Mouse (Mus musculus) cortical plate, adult 2 months (tissue): ENCODE results near the gene Bud13. TPM values are rescaled to one million over a fixed set of nuclear protein-coding genes. Genes with fewer than 3 reads are reported as not detected.

Experiments
- H3K27ac ChIP-seq: fragments of 200-500 bp; 2 replicates; pipeline ENCODE4 v1.5.1; 2012; ENCODE audit warnings: low read length, control low read depth, inconsistent platforms; ENCODE audit not compliant: insufficient read depth
- H3K4me1 ChIP-seq: fragments of 200-500 bp; 2 replicates; pipeline ENCODE4 v1.6.1; 2011; ENCODE audit warnings: low read length; ENCODE audit not compliant: control insufficient read depth, insufficient read depth
- H3K4me3 ChIP-seq: fragments of 200-500 bp; 2 replicates; pipeline ENCODE4 v1.5.1; 2011; ENCODE audit warnings: mild to moderate bottlenecking, low read length, control low read depth; ENCODE audit not compliant: insufficient read depth
- CTCF ChIP-seq: fragments of 200-500 bp; IDR thresholded peaks from 2 replicates; pipeline ENCODE4 v1.5.1; 2011; ENCODE audit warnings: mild to moderate bottlenecking, control low read depth, low read length; ENCODE audit not compliant: insufficient read depth; ENCODE audit errors: extremely low read depth
- POLR2A ChIP-seq: fragments of 200-500 bp; IDR thresholded peaks from 2 replicates; pipeline ENCODE4 v1.6.1; 2011; ENCODE audit warnings: mild to moderate bottlenecking, low read length, control low read depth; ENCODE audit not compliant: insufficient read depth; ENCODE audit errors: extremely low read depth
- polyA plus RNA-seq: library from polyadenylated mRNA; depleted of rRNA; stranded (reverse); fragments of >200 nt; gene quantifications from 2 replicates; pipeline ENCODE4 v1.2.3, GENCODE M21; 2012; rRNA removed

Bud13 gene
- 9.3 and 10.4 TPM in 2 replicates for polyA plus RNA-seq

DNA sequence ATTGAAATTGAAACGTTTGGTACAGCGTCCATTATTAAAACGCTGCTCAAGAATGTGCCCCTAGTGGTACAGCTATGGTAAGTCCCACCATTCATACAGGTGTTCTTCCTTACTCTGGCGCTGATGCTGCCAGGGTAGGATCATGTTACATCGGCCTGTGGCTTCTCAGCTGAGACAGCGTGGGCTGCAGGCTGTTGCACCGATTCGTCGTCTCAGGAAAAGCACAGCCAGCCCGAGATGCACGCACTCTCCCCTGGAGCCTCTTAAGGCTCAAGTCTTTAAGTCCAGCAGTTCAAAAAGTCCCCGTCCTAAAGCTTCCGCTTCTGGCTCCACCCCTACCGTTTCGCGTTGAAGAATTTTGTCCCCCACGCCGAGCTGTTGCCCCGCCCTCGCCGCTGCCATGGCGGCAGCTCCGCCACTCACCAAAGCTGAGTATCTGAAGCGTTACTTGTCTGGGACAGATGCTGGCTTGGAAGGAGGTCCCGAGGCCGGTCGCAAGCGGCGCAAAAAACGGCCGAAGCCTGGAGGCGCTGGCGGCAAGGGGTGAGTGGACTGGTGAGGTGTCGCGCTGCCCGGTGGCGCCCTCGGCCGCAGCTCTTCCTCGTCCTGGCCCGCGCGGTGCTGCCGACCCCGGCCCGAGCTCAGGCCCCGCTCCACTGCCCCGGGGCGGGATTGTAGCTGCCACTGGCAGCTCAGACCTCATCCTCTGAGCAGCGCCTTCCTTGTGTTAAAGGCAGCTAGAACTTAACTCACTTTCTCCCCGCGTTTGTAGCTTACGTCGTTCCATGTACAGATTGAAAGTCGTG is at the start of gene Bud13:
TSS of gene Bud13 (plus strand) at position 378 of the 806 bp plus-strand sequence.
- Histone ChIP-seq H3K27ac (no peak within 1 kb of the TSS), H3K4me1 (peaks cover 1% of the 10 kb centered on the region; the same call in 1 of the 2 replicates), H3K4me3 (peak within 1 kb of the TSS; percentile 74)
- TF ChIP-seq CTCF, result peak; percentile 38
- TF ChIP-seq POLR2A, result peak; percentile 80

DNA sequence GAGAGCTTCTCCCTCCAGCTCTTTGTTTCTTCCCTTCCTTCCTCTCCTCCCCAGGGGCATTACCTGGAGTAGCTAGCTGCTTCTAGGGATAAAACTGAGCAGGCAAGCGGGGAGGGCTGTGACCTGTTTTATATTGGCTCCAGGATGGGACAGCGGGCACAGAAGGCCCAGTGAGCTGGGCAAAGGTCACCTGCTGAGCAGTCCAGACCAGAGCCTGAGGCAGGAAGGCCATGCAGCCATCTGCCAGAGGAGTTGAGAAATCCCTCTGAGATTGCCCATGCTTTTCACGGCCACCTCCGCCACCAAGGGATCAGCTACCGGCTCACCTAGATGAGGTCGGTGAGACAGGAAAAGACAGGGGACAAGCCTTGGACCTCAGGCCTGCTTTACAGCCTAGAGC is 47.6 kb upstream of the Bud13 start:
- H3K4me3 ChIP-seq, result no peak overlapping the region
- no peaks in the 10 kb centered on the region for H3K4me1 ChIP-seq
- H3K27ac ChIP-seq, result no peak overlapping the region
- no peak for TF ChIP-seq POLR2A
- TF ChIP-seq CTCF, result no peak

DNA sequence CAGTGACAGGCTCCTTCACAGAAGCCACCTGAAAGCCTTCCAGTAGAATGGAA is 47.4 kb upstream of the Bud13 start, which contains the start of gene Apoc3:
TSS of gene Apoc3 (minus strand) at position 41 of the 53 bp plus-strand sequence.
- Histone ChIP-seq H3K4me1 (no peaks in the 10 kb centered on the region), H3K4me3 (no peak within 1 kb of the TSS), H3K27ac (no peak within 1 kb of the TSS)
- no peak for TF ChIP-seq POLR2A
- no peak for TF ChIP-seq CTCF

DNA sequence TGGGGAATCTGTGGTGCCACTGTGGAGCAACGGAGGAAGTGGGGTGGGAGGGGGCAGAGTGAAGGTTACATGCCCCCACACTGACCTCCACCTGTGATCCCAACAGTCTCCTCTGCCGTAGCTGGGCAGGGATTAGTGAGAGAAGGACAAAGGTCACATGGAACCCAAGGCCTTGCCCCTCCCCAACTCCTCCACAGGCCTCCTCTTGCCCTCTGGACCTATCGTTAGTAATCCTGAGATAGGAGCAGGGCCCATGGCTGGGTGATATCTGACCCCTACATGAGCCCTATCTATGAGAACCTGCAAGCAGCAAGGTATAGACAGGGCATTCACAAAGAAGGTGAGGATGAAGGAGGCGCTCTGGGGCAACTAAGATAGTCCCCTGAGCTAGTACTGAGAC is 47.2 kb upstream of the Bud13 start:
- Histone ChIP-seq H3K4me3 (no peak overlapping the region), H3K27ac (no peak overlapping the region), H3K4me1 (no peaks in the 10 kb centered on the region)
- no peak for TF ChIP-seq POLR2A
- TF ChIP-seq CTCF, result no peak

DNA sequence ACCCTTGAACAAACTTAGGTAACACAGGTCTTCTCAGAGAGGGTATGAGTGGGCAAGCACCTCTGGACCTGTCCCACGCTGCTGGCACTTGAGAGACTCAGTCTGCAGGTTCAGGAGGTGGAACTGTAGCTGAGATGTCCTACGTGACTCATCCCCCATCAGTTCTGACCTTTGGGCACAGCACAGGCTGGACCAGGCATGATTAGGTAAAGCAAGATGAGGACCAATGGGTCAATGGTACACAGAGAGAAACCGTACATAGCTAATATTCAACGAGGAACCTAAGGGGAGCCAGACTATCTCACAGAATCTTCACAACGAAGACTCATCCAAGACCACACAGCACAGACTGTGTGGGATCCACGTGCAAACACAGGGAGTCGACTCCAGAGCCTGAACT is 44.0 kb upstream of the Bud13 start:
- H3K4me1 ChIP-seq, result no peaks in the 10 kb centered on the region
- TF ChIP-seq POLR2A, result no peak
- TF ChIP-seq CTCF, result no peak
- no peak overlapping the region for H3K27ac ChIP-seq
- no peak overlapping the region for H3K4me3 ChIP-seq

DNA sequence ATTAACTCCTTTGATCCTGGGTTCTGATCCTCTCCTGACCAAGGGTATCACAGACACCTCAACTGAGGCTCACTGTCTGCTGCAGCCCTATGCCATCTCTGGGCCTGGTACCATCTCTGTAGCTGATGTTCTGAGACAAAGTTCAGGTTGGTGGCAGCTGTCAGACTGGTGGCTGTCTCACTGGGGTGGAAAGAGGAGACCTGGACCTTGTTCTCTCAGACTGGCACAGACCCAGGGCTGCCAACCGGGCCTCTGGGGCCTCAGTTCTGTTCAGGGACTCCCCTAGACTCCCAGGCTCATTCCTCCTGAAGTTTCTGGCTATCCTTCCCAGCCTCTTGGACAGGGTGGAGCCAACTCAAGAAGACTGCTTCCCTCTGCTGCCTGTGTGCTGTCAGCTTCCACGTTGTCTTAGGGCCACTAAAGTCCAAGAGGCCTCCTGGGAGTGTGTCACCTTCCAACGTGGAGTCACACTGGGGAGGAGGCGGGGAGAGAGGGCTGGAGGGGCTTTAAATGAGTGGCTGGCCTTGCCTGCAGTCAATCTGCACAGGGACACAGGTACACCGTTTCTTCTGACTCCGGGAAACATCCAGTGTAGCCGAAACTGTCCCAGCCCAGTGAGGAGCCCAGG is 42.2 kb upstream of the Bud13 start, which contains the start of gene Apoa4:
TSS of gene Apoa4 (plus strand) at position 171 of the 628 bp plus-strand sequence.
- Histone ChIP-seq H3K4me3 (no peak within 1 kb of the TSS), H3K27ac (no peak within 1 kb of the TSS), H3K4me1 (no peaks in the 10 kb centered on the region)
- TF ChIP-seq CTCF (no peak), POLR2A (no peak)

DNA sequence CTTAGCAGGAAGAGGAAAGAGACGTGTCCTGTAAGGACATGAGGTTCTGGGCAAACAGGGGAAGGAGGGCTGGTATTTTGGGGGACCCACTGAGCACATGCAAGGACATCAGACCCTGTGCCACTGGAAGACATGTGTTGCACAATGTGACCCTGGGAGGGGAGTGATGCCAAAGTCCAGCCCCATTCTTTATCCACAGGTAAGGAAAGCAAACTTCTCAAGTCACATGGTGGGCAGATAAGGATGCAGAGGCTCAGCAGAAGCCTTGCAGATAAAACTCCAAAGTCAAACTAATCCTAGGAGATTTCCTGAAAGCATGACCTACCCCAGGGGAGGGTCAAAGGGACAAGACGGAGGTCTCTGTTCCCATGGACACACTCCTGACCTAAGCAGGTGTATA is 41.0 kb upstream of the Bud13 start:
- Histone ChIP-seq H3K4me3 (no peak overlapping the region), H3K27ac (no peak overlapping the region), H3K4me1 (no peaks in the 10 kb centered on the region)
- no peak for TF ChIP-seq POLR2A
- TF ChIP-seq CTCF, result no peak

DNA sequence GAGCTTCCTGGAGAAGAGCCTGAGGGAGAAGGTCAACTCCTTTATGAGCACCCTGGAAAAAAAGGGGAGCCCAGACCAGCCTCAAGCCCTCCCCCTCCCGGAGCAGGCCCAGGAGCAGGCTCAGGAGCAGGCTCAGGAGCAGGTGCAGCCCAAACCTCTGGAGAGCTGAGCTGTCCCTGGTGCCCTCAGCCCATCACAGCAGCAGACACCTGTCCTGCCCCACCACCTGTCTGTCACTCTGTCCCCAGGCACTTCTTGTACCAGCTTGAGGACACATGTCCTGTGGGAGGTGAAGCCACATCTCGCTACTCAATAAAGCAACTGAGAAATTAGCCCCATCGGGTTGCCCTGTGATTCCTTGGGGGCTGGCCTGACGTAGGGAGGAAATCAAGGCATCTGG is 39.7 kb upstream of the Bud13 start:
- Histone ChIP-seq H3K4me3 (no peak overlapping the region), H3K27ac (no peak overlapping the region), H3K4me1 (no peaks in the 10 kb centered on the region)
- TF ChIP-seq POLR2A, result no peak

DNA sequence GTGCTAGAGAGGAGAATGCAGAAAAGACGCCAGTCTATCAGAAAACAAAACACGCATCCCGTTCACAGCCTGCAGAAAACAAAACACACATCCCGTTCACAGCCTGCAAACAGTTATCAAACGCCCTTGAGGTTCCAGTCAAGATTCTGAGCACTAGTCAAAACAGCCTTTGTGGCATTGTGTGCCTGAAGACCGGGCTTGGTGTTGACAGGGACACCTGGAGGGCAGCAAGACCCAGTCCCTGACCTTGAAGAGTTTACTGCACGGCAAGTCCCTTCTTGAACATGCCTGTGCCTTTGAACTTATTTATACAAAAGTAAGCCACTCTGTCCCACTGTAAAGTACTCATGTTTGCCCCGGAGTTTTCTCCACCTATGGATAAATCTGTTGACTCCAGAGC is 39.2 kb upstream of the Bud13 start:
- Histone ChIP-seq H3K4me3 (no peak overlapping the region), H3K27ac (no peak overlapping the region), H3K4me1 (no peaks in the 10 kb centered on the region)
- no peak for TF ChIP-seq POLR2A
- TF ChIP-seq CTCF, result no peak

DNA sequence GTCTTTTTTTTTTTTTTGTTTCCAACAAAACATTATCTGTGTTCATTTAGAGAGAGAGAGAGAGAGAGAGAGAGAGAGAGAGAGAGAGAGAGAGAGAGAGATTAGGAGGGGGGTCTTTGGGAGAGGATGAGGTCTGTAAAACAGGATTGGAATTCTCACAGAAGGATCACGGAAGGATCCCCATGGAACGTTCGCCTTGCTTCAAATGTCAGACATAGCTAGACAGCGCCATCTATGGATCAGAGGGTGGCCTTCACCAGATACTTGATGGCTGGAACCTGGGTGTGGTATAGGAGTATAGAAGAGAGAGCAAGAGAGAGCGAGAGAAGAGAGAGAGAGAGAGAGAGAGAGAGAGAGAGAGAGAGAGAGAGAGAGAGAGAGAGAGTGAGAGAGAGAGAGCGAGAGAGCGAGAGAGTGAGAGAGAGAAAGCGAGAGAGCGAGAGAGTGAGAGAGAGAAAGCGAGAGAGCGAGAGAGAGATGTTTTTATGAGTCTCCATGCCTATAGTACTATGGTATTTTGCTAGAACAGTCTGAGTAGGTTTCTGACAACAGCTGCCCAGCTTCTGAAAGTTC is 36.0 kb upstream of the Bud13 start:
- Histone ChIP-seq H3K27ac (no peak overlapping the region), H3K4me1 (no peaks in the 10 kb centered on the region), H3K4me3 (no peak overlapping the region)
- peak; percentile 98 for TF ChIP-seq CTCF
- no peak for TF ChIP-seq POLR2A

DNA sequence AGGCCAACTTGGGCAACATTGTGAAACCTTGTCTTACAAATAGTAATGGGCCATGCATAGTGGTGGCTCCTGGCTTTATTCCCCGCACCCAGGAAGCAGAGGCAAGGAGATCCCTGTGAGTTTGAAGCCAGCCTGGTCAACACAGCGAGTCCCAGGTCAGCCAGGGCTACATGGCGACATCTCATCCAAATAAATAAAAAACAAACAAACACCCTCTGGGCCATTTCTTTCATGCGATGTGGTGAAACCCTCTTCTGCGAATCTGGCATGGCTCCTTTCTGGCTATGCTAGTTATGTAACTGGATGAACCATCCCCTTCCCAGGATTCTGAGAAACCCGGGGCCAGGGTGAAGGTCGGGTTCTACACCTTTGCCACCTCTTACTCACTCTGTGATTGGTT is 26.6 kb upstream of the Bud13 start:
- Histone ChIP-seq H3K4me1 (no peaks in the 10 kb centered on the region), H3K27ac (no peak overlapping the region), H3K4me3 (no peak overlapping the region)
- TF ChIP-seq POLR2A, result no peak
- no peak for TF ChIP-seq CTCF
